Mouse (Mus musculus) MEL (cell line): ENCODE data around the gene Abhd11. TPM values are rescaled to one million over a fixed set of nuclear protein-coding genes. Genes with fewer than 3 reads are reported as not detected.
"Not testable (repeated sequence)": the region's sequence is repeated elsewhere in the genome, so short reads cannot be mapped to it uniquely, and the experiment has no call there.

Experiments
- DNase-seq: peaks from one replicate; pipeline ENCODE4 v3.0.0; 2011; ENCODE audit warnings: low read depth, low spot score
- H3K27ac ChIP-seq: 2 replicates; pipeline ENCODE4 v1.5.1; 2012; ENCODE audit warnings: low read depth, mild to moderate bottlenecking, control low read depth, low read length, moderate library complexity; ENCODE audit not compliant: control insufficient read depth
- H3K27me3 ChIP-seq, 2 experiments: fragments of 150-350 bp in 1 of 2; sonication (generic) in 1 of 2; 2 replicates each; pipeline ENCODE4 v1.6.1; 2012; ENCODE audit warnings: low read length in 2 of 2, mild to moderate bottlenecking in 2 of 2, improper control_type of control experiment in 1 of 2, moderate library complexity in 1 of 2; ENCODE audit not compliant: insufficient read depth in 2 of 2, control insufficient read depth in 1 of 2
- H3K36me3 ChIP-seq, 2 experiments: 2 replicates each; pipeline ENCODE4 v1.6.1; 2012 to 2014; ENCODE audit warnings: low read length in 2 of 2, improper control_type of control experiment in 1 of 2, inconsistent platforms in 1 of 2, mild to moderate bottlenecking in 1 of 2; ENCODE audit not compliant: insufficient read depth in 2 of 2, control insufficient read depth in 1 of 2
- H3K4me1 ChIP-seq, 2 experiments: fragments of 150-350 bp in 1 of 2; sonication (generic) in 1 of 2; 2 replicates each; pipeline ENCODE4 v1.6.1; 2012; ENCODE audit warnings: low read length in 2 of 2, improper control_type of control experiment in 1 of 2, mild to moderate bottlenecking in 1 of 2; ENCODE audit not compliant: insufficient read depth in 2 of 2, control insufficient read depth in 1 of 2
- H3K4me3 ChIP-seq, 2 experiments: fragments of 150-350 bp in 1 of 2; sonication (generic) in 1 of 2; 2 replicates each; pipeline ENCODE4 v1.5.1; 2012; ENCODE audit warnings: low read depth in 2 of 2, low read length in 2 of 2, mild to moderate bottlenecking in 2 of 2, moderate library complexity in 2 of 2, control low read depth in 1 of 2, improper control_type of control experiment in 1 of 2; ENCODE audit not compliant: control insufficient read depth in 1 of 2, insufficient read depth in 1 of 2
- H3K79me2 ChIP-seq: 2 replicates; pipeline ENCODE4 v1.6.1; 2012; ENCODE audit warnings: mild to moderate bottlenecking, low read length, moderate library complexity; ENCODE audit not compliant: control insufficient read depth, poor library complexity, insufficient read depth
- H3K9ac ChIP-seq: 2 replicates; pipeline ENCODE4 v1.6.1; 2012; ENCODE audit warnings: low read depth, mild to moderate bottlenecking, control low read depth, low read length, moderate library complexity; ENCODE audit not compliant: control insufficient read depth, poor library complexity, severe bottlenecking
- H3K9me3 ChIP-seq: fragments of 150-350 bp; sonication (generic); replicated peaks from 2 replicates; pipeline ENCODE4 v1.6.1; 2012; ENCODE audit warnings: mild to moderate bottlenecking, low read length, improper control_type of control experiment, moderate library complexity; ENCODE audit not compliant: insufficient read depth
- BHLHE40 ChIP-seq: IDR thresholded peaks from 2 replicates; pipeline ENCODE4 v1.6.1; 2012; ENCODE audit warnings: low read depth, mild to moderate bottlenecking, inconsistent platforms, low read length, improper control_type of control experiment, borderline replicate concordance
- CTCF ChIP-seq, 3 experiments: IDR thresholded peaks in 2 of 3; conservative IDR thresholded peaks in 1 of 3; 2 replicates each; pipeline ENCODE4 v1.5.1; 2011 to 2012; ENCODE audit warnings: low read length in 3 of 3, low read depth in 2 of 3, mild to moderate bottlenecking in 2 of 3, improper control_type of control experiment in 1 of 3, inconsistent platforms in 1 of 3, mixed read lengths in 1 of 3, moderate library complexity in 1 of 3; ENCODE audit not compliant: control insufficient read depth in 1 of 3, insufficient read depth in 1 of 3, poor library complexity in 1 of 3, severe bottlenecking in 1 of 3
- ELF1 ChIP-seq: IDR thresholded peaks from 2 replicates; pipeline ENCODE4 v1.6.1; 2014; ENCODE audit warnings: low read depth, mild to moderate bottlenecking, inconsistent platforms, low read length, improper control_type of control experiment, moderate library complexity
- EP300 ChIP-seq, 2 experiments: IDR thresholded peaks; 2 replicates each; pipeline ENCODE4 v1.6.1; 2011; ENCODE audit warnings: improper control_type of control experiment in 2 of 2, low read length in 2 of 2, low read depth in 1 of 2, mild to moderate bottlenecking in 1 of 2
- ETS1 ChIP-seq: IDR thresholded peaks from 2 replicates; pipeline ENCODE4 v1.6.1; 2012; ENCODE audit warnings: low read depth, mild to moderate bottlenecking, inconsistent platforms, low read length, improper control_type of control experiment, moderate library complexity
- GABPA ChIP-seq: IDR thresholded peaks from 2 replicates; pipeline ENCODE4 v1.6.1; 2012; ENCODE audit warnings: low read depth, mild to moderate bottlenecking, inconsistent platforms, low read length, improper control_type of control experiment, moderate library complexity
- HCFC1 ChIP-seq: IDR thresholded peaks from 2 replicates; pipeline ENCODE4 v1.6.1; 2012; ENCODE audit warnings: low read depth, mild to moderate bottlenecking, inconsistent platforms, low read length, improper control_type of control experiment, moderate library complexity
- JUND ChIP-seq: IDR thresholded peaks from 2 replicates; pipeline ENCODE4 v1.6.1; 2011; ENCODE audit warnings: low read depth, mild to moderate bottlenecking, improper control_type of control experiment, low read length
- KAT2A ChIP-seq: conservative IDR thresholded peaks from 2 replicates; pipeline ENCODE4 v1.6.1; 2012; ENCODE audit warnings: low read depth, low read length, improper control_type of control experiment, inconsistent platforms
- MAZ ChIP-seq: IDR thresholded peaks from 2 replicates; pipeline ENCODE4 v1.6.1; 2012; ENCODE audit warnings: low read depth, mild to moderate bottlenecking, inconsistent platforms, low read length, improper control_type of control experiment
- MYB ChIP-seq: IDR thresholded peaks from 2 replicates; pipeline ENCODE4 v1.6.1; 2011; ENCODE audit warnings: mild to moderate bottlenecking, low read depth, low read length, improper control_type of control experiment
- MYC ChIP-seq: IDR thresholded peaks from 2 replicates; pipeline ENCODE4 v1.6.1; 2011; ENCODE audit warnings: low read depth, mild to moderate bottlenecking, low read length, improper control_type of control experiment, moderate library complexity
- NELFE ChIP-seq: IDR thresholded peaks from 2 replicates; pipeline ENCODE4 v1.6.1; 2011; ENCODE audit warnings: low read depth, low read length, improper control_type of control experiment
- POLR2AphosphoS2 ChIP-seq: IDR thresholded peaks from 2 replicates; pipeline ENCODE4 v1.6.1; 2011; ENCODE audit warnings: low read length, improper control_type of control experiment
- RAD21 ChIP-seq: IDR thresholded peaks from 2 replicates; pipeline ENCODE4 v1.6.1; 2011; ENCODE audit warnings: mild to moderate bottlenecking, low read depth, low read length, improper control_type of control experiment
- RCOR1 ChIP-seq: IDR thresholded peaks from 2 replicates; pipeline ENCODE4 v1.6.1; 2012; ENCODE audit warnings: low read depth, mild to moderate bottlenecking, inconsistent platforms, low read length, improper control_type of control experiment
- SIN3A ChIP-seq: IDR thresholded peaks from 2 replicates; pipeline ENCODE4 v1.6.1; 2012; ENCODE audit warnings: low read length, improper control_type of control experiment, inconsistent platforms
- SMC3 ChIP-seq: IDR thresholded peaks from 2 replicates; pipeline ENCODE4 v1.6.1; 2011; ENCODE audit warnings: low read depth, low read length, improper control_type of control experiment
- TBP ChIP-seq: IDR thresholded peaks from 2 replicates; pipeline ENCODE4 v1.8.0; 2011; ENCODE audit warnings: low read depth, low read length, improper control_type of control experiment
- TCF12 ChIP-seq: IDR thresholded peaks from 2 replicates; pipeline ENCODE4 v1.6.1; 2014; ENCODE audit warnings: low read depth, mild to moderate bottlenecking, inconsistent platforms, low read length, improper control_type of control experiment, moderate library complexity
- UBTF ChIP-seq: IDR thresholded peaks from 2 replicates; pipeline ENCODE4 v1.6.1; 2012; ENCODE audit warnings: low read depth, mild to moderate bottlenecking, inconsistent platforms, low read length, improper control_type of control experiment, moderate library complexity, borderline replicate concordance; ENCODE audit not compliant: insufficient read depth
- USF1 ChIP-seq: IDR thresholded peaks from 2 replicates; pipeline ENCODE4 v1.6.1; 2014; ENCODE audit warnings: low read depth, mild to moderate bottlenecking, inconsistent platforms, low read length, improper control_type of control experiment, moderate library complexity
- ZC3H11A ChIP-seq: IDR thresholded peaks from 2 replicates; pipeline ENCODE4 v1.6.1; 2012; ENCODE audit warnings: low read depth, mild to moderate bottlenecking, inconsistent platforms, low read length, improper control_type of control experiment
- polyA plus RNA-seq, 2 experiments: library from polyadenylated mRNA; stranded (reverse) in 1 of 2; unstranded in 1 of 2; fragments of >175 nt in 1 of 2; fragments of >200 nt in 1 of 2; gene quantifications; 2 replicates each; pipeline versions ENCODE4 v1.2.1 to v1.2.4; 2012; ENCODE audit warnings: low replicate concordance in 2 of 2, low read depth in 1 of 2; ENCODE audit not compliant: insufficient read length in 2 of 2, insufficient read depth in 1 of 2, missing spikeins in 1 of 2
- total RNA-seq: library from RNA; depleted of rRNA; stranded (reverse); fragments of 300-350 nt; gene quantifications from 2 replicates; pipeline ENCODE4 v1.2.3, GENCODE M21; 2012

Abhd11 gene
- total and polyA plus RNA-seq, 3 experiments: 51.7 to 55.9 TPM; not detected in 1

- DNase-seq: no peak
- Histone ChIP-seq H3K4me3 (no peak overlapping the region), H3K4me1 (peaks cover 0 to 3% of the 10 kb centered on the region in 2 experiments; a peak in 2 of 4 replicates), H3K27ac (no peak overlapping the region), H3K36me3 (peaks cover 0 to 5% of the 10 kb centered on the region in 2 experiments; a peak in 2 of 4 replicates), H3K27me3 (no peaks in the 10 kb centered on the region; a peak in 1 of 4 replicates), H3K9ac (no peak overlapping the region), H3K9me3 (no peaks in the 10 kb centered on the region), H3K79me2 (no peaks in the 10 kb centered on the region)
- no peak for TF ChIP-seq KAT2A
- TF ChIP-seq JUND: no peak
- no peak for TF ChIP-seq RCOR1
- no peak for TF ChIP-seq ELF1
- TF ChIP-seq UBTF: no peak
- TF ChIP-seq BHLHE40: no peak
- no peak for TF ChIP-seq ZC3H11A
- TF ChIP-seq TCF12: no peak
- no peak for TF ChIP-seq ETS1
- no peak for TF ChIP-seq POLR2AphosphoS2
These were observed 45.4 kb upstream of the Abhd11 start for GRCm38 (mm10) chr5:134963546-134963945.

- H3K27me3 ChIP-seq, H3K4me3 ChIP-seq, H3K9me3 ChIP-seq, H3K4me1 ChIP-seq, H3K9ac ChIP-seq, H3K36me3 ChIP-seq, DNase-seq, H3K27ac ChIP-seq, H3K79me2 ChIP-seq: not testable (repeated sequence)
- TF ChIP-seq CTCF (IDR thresholded peaks at IDR 0.05 in 2 of 3, conservative IDR thresholded peaks at IDR 0.05 in 1 of 3; ENCODE audit: control insufficient read depth in 1 of 3, insufficient read depth in 1 of 3, low read depth in 2 of 3, low read length in 3 of 3, poor library complexity in 1 of 3, severe bottlenecking in 1 of 3) (peak in 1 of 3 experiments; percentile 26; a peak in 2 of 6 replicates), SMC3 (0 out of 2 replicates have a peak, but pooled peaks have one; percentile 5), RAD21 (peak; percentile 15)
These were observed 44.3 kb upstream of the Abhd11 start for GRCm38 (mm10) chr5:134964655-134965054.

GRCm38 (mm10) chr5:134965473-134965851 is 43.5 kb upstream of the Abhd11 start:
- H3K4me1 ChIP-seq: peaks cover 0 to 3% of the 10 kb centered on the region in 2 experiments; a peak in 2 of 4 replicates
- no peaks in the 10 kb centered on the region; a peak in 1 of 4 replicates for H3K27me3 ChIP-seq
- H3K4me3 ChIP-seq: peak overlapping the region; percentile 34 to 47
- no peaks in the 10 kb centered on the region for H3K9me3 ChIP-seq
- peak overlapping the region; percentile 45 for H3K9ac ChIP-seq
- peaks cover 0 to 3% of the 10 kb centered on the region in 2 experiments; a peak in 2 of 4 replicates for H3K36me3 ChIP-seq
- no peaks in the 10 kb centered on the region for H3K79me2 ChIP-seq
- H3K27ac ChIP-seq: no peak overlapping the region
- peak; percentile 84 for DNase-seq
- TF ChIP-seq NELFE (0 out of 2 replicates have a peak, but pooled peaks have one; percentile 9), JUND (no peak), SIN3A (peak; percentile 48; the same call in 1 of the 2 replicates), MYC (no peak), CTCF (IDR thresholded peaks at IDR 0.05 in 2 of 3, conservative IDR thresholded peaks at IDR 0.05 in 1 of 3; ENCODE audit: control insufficient read depth in 1 of 3, insufficient read depth in 1 of 3, low read depth in 2 of 3, low read length in 3 of 3, poor library complexity in 1 of 3, severe bottlenecking in 1 of 3) (peak; percentile 76 to 95 (median 82)), POLR2AphosphoS2 (no peak), EP300 (IDR thresholded peaks at IDR 0.05; ENCODE audit: low read depth in 1 of 2, low read length in 2 of 2) (no peak), ELF1 (no peak), TCF12 (no peak), USF1 (no peak), RAD21 (peak; percentile 83), MYB (no peak), UBTF (no peak), RCOR1 (no peak), MAZ (0 out of 2 replicates have a peak, but pooled peaks have one; percentile 41), BHLHE40 (0 out of 2 replicates have a peak, but pooled peaks have one; percentile 32), SMC3 (peak; percentile 94), TBP (no peak), GABPA (no peak), ZC3H11A (peak; percentile 92), HCFC1 (no peak)
